Mouse (Mus musculus): ENCODE measurements at regions not wholly inside any gene's neighbourhood (a gene's known extent, or its start where the extent isn't known, plus 50 kb on each side); places are given as distances from the start of the nearest gene placed in this dataset.
A peak's percentile ranks its signal among the peaks of the same experiment; 100 is the strongest.

DNA sequence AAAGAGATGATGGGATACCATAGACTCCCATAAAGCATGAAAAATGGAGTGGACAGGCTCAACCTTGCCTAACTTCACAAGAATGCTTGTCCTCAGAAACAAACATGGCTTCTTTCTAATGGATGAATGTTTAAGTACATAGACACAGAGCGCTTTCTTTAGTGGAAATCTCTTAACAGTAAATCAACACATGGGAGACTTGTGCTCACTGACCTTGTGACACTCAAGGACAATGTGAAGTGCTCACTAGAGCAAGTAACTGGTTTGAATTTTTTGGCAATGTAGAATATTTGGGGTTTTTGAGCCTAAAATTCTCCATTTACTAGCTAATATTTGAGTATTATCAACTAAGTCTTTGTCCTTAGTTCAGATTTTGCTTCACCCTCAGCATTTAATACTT lies 88.0 kb downstream of the Tent5c start:
- no peak for DNase-seq

DNA sequence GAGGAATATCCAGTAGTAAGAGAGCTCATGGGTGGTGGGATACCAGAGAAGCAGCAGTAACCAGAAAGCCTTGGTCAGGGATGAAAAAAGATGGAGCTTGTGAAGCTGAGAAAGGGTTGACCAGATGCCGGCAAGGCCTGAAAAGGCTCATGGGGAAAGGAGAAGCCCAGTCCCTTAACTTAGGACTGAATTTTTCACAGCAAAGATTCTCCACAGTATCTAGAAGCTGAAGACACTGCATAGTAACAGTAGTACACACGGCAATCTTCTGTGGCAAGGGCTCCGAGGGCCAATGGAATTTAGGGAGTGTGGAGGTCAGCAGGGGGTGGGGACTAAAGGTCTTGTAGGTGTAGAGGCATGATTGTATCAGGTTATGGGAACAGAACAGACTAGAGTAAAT lies 91.6 kb downstream of the Tent5c start:
- no peak for DNase-seq

DNA sequence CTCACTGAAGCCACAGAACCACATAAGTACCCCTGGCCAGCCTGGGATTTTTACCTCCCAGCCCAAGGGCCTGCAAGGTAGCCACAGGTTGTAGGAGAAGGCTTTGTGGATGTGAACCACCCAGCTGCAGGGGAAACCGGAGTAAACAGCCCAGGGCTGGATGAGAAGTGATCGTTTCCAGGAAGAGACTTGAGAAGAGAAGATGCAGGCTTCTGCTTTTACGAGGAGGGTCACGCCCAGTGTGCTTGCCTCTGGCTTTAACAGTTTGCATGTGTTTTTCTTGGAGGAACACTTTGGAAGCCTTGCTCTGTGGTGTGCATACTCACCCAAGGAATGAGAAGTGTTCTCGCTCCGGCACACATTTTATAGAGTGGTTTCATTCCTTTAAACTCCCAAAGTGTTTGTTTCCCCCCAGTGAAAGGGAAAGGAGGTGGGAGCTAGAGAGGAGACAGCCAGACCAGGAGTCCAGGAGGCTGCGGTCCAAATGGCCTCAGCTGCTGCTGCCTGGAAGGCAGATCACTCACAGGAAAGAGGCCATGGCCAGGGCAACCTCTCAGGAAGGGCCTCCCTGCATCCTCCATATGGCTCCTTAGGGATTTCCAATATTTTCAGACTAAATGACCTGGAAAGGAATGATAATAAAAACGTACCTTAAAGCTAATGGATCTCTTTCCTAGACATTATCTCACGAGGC lies 94.1 kb downstream of the Tent5c start:
- no peak for DNase-seq

DNA sequence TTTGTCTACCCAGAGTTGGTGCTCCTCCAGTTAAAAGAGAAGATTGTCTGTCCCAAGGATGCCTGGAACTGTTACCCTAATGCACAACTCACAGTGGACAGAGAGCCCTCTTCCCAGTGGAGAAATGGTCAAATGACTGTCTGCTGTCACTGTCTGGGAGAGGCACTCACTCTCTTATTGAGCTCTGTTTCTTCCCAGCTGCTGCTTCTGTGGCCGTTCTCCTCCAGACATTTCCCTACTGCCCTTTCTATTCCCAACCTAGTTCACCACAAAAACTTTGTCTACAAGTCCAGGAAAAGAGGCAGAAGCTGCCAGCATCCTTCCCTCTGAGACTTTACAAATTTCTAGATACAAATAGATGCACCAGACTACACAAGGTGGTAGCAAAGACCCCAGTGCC lies 95.2 kb downstream of the Tent5c start:
- no peak for DNase-seq

DNA sequence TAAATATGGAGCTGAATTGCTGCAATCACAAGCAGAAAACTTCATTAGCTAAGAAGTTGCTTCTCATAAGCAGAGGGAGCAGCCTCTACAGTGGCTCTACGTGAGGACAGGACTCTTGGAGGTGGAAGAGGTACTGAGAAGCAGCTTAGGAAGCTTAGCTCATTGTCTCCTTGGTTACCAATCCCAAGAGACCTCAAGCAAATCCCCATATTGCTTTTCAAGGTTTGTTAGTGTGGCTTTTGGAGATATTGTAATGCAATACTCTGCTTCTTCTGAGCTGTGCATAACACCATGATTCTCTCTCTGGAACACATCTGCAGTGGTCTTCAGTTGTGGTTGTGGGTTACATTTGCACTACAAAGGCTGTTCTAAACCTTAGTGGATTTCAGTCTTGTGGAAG lies 106.9 kb downstream of the Tent5c start:
- DNase-seq, result no peak

DNA sequence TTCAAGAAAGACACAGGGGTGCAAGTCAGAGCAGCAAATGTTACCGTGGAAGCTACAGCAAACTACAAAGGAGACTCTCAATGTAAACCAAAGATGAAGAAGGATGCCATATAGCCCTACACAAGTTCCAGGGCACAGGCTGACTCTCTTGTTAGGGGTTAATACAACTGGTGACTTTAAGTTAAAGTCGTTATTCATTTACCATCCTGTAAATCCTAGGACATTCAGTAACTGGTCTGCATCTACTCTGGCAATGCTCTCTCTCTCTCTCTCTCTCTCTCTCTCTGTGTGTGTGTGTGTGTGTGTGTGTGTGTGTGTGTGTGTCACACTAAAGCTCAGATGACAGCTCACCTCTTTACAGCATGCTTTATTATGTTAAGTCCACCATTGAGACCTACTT lies 107.8 kb downstream of the Tent5c start:
- peak; percentile 25 for DNase-seq

DNA sequence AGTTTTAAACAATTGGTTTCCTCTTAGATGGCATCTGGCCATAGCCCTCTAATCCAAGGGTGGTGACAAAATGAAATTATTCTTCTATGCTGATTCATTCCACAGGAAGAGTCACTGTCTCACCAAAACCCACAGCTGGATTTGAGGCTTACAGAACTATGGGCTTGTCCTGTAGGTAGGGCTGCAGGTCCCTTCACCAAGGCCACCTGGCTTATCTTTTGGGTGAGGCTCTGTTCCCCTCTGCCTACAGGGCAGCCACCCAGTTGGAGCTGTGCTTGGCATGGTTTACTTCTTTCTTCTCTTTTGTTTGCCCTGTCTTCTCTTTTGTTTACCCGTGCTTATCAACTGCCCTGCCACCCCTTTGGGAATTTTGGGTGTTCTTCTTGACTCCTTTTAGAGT lies 113.0 kb downstream of the Tent5c start:
- no peak for DNase-seq

DNA sequence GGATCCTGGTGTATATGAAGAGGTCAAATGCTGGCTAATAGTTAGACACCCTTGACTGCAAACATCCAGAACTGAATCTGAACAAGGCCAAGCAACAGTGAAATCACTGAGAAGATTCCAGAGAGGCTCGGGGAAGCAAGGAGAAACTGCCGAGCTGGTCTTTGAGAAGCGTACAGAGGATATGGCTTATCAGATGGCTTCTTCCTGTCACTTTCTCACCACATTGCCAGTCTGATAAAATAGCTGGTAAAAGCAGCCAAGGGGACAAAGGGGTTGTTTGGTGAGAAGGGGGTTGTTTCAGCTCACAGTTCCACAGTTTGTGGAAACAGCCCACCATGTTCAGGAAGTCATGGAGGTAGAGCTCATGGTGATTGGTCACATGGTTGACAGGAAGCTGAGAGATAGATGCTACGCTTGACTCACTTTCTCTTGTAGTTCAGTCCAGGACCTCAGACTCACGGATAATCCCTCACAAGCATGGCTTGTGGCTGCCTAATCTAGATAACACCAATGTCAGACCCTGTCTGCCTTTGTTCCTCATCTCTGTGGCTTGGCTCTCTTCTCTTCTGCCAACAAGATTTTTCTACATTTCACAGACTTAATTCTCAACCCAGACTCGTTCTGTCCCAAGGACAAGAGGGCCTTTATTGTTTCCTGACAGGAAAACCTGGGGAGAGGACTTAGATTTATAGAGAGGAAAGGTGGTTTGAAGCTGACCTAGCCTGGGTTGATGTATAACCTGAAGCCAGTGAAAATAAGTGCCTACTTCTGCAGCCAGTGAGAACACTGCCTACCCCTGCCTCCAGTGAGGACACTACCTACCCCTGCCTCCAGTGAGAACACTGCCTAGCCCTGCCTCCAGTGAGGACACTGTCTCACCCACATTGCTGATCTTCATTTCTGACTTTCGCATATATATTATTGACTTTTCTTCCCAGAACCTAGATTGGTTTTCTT lies 122.0 kb downstream of the Tent5c start:
- peak; percentile 51 for DNase-seq

DNA sequence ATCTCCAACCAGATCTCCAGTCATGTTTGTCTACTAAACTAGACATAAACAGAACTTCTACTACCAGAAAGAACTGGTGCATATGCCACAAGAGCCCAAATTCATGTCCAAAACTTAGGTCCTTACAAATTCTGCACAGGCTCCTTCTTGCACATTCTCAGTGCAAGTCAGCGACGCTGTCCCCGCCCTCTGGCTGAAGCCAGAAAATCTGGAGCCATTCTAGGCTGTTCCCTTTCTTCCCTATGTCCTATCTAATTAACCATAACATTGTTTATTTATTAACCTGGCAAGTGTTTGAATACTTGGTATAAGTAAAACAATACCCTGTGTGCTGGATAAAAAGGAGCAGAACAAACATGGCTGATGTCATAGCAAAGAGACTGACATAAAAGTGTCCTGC lies 122.7 kb downstream of the Tent5c start:
- peak; percentile 34 for DNase-seq

DNA sequence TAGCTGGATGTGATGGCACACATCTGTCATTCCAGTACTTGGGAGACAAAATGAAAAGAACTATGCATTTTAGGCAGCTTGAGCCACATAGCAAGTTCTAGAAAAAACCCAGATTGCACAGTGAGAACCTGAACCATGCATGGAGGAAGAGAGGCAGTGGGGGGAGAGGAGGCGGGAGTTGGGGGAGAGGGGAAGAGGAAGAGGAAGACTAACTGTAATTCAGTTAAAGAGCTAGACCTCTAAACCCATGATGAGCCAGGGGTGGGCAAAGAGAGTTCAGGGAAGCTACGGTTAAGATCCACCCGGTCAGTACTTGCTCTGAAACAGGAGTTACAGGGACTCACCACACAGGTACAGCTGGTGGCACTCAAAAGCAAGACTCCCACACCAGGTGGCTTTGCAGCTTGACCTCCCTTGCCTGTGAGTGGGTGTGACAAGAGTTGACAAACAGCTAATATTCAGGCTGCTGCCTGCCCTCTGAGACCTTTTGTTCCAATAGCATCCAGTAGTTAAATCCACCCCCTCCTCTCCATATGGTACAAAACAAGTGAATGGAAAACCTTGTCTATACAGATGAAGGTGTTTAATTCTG lies 123.7 kb downstream of the Tent5c start:
- DNase-seq, result no peak

DNA sequence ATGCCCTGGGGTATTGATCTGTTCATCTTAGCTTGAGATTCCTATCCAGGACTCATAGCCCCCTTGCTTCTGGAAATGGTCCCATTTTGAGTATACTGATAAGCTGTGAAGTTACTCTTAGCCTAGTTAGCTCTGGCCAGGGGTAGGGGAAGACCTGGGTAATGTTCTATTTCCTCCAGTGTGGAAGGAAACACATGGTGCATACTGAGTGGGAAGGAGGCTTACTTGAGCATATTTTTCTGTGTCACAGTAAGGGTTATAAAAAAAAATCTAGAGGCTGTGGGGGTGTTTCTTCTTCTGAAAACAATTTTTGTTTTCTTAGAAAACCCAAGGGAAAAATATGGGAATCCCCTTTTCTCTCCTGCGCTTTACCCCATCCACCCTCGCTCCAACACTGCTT lies 124.4 kb downstream of the Tent5c start:
- no peak for DNase-seq

DNA sequence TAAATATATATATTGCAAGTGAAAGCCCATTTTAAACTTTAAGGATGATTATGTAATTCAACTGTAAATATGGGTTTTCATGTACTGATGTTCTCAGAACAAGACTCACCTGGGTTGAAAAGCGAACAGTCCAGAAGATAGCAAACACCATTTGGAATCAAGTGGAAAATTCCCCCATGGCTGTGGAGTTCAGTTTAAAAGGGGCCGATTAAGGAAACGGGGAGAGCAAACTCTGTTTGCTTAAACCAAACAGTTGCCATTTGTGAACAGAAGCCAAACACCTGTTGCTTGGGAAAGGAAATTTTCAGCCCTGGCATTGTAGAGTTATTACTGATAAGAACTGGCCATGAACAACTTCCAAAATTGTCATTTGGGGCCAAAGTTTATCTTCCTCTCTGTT lies 126.1 kb downstream of the Tent5c start:
- no peak for DNase-seq

DNA sequence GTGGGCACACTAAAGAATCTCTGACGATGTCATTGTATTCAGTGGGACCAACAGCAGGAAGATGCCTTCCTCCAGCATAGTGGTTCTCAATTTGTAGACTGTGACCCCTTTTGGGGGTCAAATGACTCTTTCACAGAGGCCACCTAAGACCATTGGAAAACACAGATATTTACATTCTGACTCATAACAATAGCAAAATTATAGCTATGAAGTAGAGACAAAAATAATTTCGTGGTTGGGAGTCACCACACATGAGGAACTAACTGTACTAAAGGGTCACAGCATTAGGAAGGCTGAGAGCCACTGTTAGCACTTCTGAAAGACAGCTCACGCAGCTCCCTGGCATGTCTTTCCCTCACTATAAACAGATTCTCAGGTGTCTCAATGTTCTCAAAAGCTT lies 129.1 kb downstream of the Tent5c start:
- no peak for DNase-seq

DNA sequence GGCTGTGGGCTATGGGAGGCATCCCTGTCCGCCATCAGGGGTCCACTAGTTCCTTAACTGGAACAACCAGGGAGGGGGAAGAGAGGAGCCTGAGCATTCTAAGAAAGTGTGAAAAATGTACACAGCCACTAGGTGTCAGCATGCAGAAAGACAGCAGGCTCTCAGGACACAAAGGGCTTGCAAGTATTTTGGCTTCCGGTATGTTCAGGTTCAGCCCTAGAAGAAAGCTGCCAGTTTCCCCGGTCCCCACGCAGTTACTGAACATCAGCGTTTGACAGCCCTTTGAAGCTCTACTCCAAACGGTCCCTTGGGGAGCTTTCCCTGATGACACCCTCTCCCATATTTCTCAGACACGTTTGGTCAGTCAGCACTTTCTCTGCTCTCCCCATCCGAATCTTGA lies 130.1 kb downstream of the Tent5c start:
- peak; percentile 76 for DNase-seq

DNA sequence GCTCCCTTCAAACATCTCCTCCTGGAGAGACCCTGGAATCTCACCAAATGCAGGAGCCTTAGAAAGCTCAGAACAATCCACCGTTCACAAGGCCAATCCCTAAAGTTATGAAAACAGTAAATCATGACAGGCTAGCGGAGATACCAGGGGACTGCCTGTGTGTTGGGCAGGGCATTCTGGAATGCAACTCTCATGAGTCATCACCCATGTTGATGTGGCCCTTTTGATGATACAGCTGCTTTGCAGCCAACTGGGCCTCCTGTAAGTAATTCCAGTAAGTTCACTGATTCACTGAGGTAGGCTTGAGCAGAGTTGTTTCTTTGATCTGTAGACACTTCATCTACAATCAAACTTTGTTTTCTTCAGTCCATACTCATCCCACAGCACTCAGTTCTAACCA lies 155.6 kb downstream of the Tent5c start:
- no peak for DNase-seq

DNA sequence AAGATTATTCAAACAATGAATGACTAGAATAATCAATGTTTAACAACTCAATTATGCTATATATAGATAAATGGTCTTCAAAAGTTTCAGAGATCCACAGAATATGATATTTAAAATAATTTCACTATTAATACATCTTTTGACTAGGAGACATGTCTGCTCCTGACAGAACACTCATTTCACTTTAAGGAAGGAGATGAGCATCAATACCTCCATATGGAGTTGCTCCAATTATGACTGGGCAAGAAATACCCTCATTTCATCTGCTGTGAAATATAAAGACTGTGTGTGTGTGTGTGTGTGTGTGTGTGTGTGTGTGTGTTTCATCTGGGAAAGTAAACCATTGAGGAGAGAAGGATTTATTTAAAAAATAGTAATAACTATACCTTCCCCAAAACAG lies 156.2 kb upstream of the Wdr3 start:
- no peak for DNase-seq

DNA sequence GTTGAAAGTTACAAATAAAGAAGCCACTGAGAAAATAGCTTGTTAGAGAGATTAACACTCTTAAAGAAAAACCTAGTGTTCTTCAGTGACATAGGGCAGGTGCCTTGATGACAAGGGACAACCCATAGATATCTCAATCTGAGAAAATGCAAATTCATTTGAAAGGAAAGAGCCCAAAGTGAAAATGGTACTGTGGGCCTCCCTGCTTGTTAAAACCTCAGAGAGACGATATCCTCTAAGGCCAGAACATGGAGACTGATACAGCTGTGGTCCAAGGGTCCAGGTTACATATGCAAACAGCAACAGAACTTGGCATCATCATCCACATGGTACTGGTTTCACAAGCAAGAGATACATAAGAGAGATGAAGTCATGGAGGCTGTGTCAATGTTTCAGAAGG lies 125.6 kb upstream of the Wdr3 start:
- DNase-seq, result no peak

DNA sequence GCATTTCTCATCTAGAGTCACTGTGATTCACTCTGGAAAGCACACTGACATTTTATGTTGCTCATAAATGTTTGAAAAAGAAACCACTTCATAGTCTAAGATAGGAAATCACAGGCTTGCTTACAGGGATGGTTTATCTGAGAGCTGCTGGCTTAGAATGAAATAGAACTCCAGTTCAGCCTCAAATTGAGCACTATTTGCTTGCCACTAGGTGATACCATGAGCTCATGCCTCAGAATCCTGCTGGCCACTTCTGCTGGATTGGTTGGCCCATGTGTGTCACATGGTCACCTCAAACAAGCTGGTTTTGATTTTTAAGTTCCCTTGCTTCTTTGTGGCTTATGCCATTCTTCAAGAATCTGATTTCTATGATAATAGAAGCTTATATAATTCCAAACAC lies 104.8 kb upstream of the Wdr3 start:
- no peak for DNase-seq

DNA sequence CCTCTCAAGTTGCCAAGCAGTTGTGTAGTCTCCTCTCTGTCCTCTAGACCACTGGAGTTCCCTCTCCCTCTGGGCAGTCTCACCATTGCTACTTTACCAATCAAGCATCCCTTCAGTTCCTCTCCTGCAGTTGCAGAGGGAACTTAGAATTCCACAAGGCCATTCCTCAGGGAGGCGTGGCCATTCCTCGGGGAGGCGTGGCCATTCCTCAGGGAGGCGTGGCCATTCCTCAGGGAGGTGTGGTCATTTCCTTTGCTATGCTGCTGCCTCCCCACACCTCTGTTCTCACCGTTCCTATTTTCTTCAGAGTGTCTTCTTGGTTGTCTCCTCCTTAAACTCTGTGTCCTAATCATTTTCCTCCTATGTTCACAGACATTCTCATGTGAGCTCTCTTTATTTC lies 102.8 kb upstream of the Wdr3 start:
- DNase-seq, result no peak
